Mouse (Mus musculus) testis, adult 2 months (tissue): Measurements from ENCODE around the gene Ugt1a9.

Experiments used
- CTCF ChIP-seq: fragments of 200-500 bp; IDR thresholded peaks from 2 replicates; pipeline ENCODE4 v1.5.1; 2012; ENCODE audit warnings: low read depth, mild to moderate bottlenecking, inconsistent platforms, low read length, moderate library complexity; ENCODE audit not compliant: control insufficient read depth, insufficient read depth, insufficient replicate concordance
- POLR2A ChIP-seq: fragments of 200-500 bp; IDR thresholded peaks from 2 replicates; pipeline ENCODE4 v1.6.1; 2012; ENCODE audit warnings: low read depth, mild to moderate bottlenecking, inconsistent platforms, low read length, moderate library complexity; ENCODE audit not compliant: control insufficient read depth

DNA sequence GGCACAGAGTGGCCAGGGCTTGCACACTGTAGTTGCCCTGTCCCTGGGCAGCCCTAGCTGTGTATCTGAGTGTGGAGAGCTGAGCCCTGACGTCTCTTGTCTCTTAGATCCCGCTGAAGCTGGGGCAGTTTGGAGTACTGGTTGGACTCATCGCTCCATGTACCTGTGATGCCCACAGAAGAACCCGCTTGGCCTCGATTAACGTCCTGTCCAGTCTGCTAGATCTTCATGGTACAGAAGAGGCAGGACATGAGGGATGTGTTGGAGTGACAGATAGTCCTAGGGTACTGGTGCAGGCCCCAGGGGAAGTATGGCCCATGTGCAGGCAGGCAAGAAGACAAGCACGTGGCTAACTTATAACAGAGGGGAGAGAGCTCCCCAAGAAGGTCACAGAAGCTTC is 179.0 kb downstream of the Ugt1a9 start:
- TF ChIP-seq CTCF, result no peak
- TF ChIP-seq POLR2A, result no peak
